Mouse (Mus musculus) limb, embryonic 12.5 days (tissue): ENCODE data around the gene Commd7. TPM values are rescaled to one million over a fixed set of nuclear protein-coding genes. Genes with fewer than 3 reads are reported as not detected.

Experiments
- ATAC-seq: fragments of 200-750 bp; cut with Nextera tagmentation; 2 replicates; pipeline ENCODE4 v1.8.0; 2017; ENCODE audit warnings: low read depth, moderate TSS enrichment; ENCODE audit not compliant: insufficient number of reproducible peaks, insufficient read depth, low FRiP score, low TSS enrichment
- H3K27ac ChIP-seq: fragments of 300-500 bp; sonication (generic); 2 replicates; pipeline ENCODE4 v1.5.1; 2016; ENCODE audit warnings: mild to moderate bottlenecking, moderate library complexity
- H3K27me3 ChIP-seq: fragments of 300-500 bp; sonication (generic); 2 replicates; pipeline ENCODE4 v1.6.1; 2016; ENCODE audit warnings: mild to moderate bottlenecking, moderate library complexity
- H3K36me3 ChIP-seq: fragments of 300-500 bp; sonication (generic); 2 replicates; pipeline ENCODE4 v1.6.1; 2016; ENCODE audit warnings: mild to moderate bottlenecking, moderate library complexity
- H3K4me1 ChIP-seq: fragments of 300-500 bp; sonication (generic); replicated peaks from 2 replicates; pipeline ENCODE4 v1.6.1; 2016
- H3K4me2 ChIP-seq: fragments of 300-500 bp; sonication (generic); 2 replicates; pipeline ENCODE4 v1.6.1; 2016; ENCODE audit warnings: mild to moderate bottlenecking, moderate library complexity
- H3K4me3 ChIP-seq: fragments of 300-500 bp; sonication (generic); replicated peaks from 2 replicates; pipeline ENCODE4 v1.5.1; 2016; ENCODE audit warnings: mild to moderate bottlenecking
- H3K9ac ChIP-seq: fragments of 300-500 bp; sonication (generic); replicated peaks from 2 replicates; pipeline ENCODE4 v1.6.1; 2016; ENCODE audit warnings: mild to moderate bottlenecking, moderate library complexity
- H3K9me3 ChIP-seq: fragments of 300-500 bp; sonication (generic); 2 replicates; pipeline ENCODE4 v1.6.1; 2016; ENCODE audit warnings: mild to moderate bottlenecking, moderate library complexity
- WGBS: fragments of 180-500 bp; shearing (Covaris S2); methylation state at CpG from one replicate; pipeline ENCODE4 v1.1.7; 2016; 5-methylcytosine and 5-hydroxymethylcytosine counted together
- polyA plus RNA-seq: library from polyadenylated mRNA; unstranded; fragments of >200 nt; fragmentation: Nextera tagmentation; extraction: Ambion mirVana; gene quantifications from 2 replicates; pipeline ENCODE4 v1.2.1, GENCODE M21; 2016

Gene Commd7
- polyA plus RNA-seq, 1 experiment from 2014 or later: 70.3 TPM

- no peaks in the 10 kb centered on the region for H3K4me1 ChIP-seq
- H3K9me3 ChIP-seq: no peaks in the 10 kb centered on the region
- H3K27me3 ChIP-seq: no peaks in the 10 kb centered on the region
- peaks cover 99% of the 10 kb centered on the region for H3K36me3 ChIP-seq
- whole genome bisulfite sequencing: 64% methylated on average over 10 of the region's 10 CpGs
- H3K4me3 ChIP-seq: no peak overlapping the region
- no peak overlapping the region for H3K9ac ChIP-seq
- no peak overlapping the region for H3K4me2 ChIP-seq
- no peak for ATAC-seq
- H3K27ac ChIP-seq: no peak overlapping the region
Observed at GRCm38 (mm10) chr2:153622449-153622848, 10.1 kb downstream of the Commd7 start.

- Histone ChIP-seq H3K9me3 (no peaks in the 10 kb centered on the region), H3K36me3 (peaks cover 66% of the 10 kb centered on the region)
- WGBS: 81% methylated on average over 10 of the region's 10 CpGs
Observed at GRCm38 (mm10) chr2:153618889-153619288, 13.7 kb downstream of the Commd7 start.

GRCm38 (mm10) chr2:153618439-153618838 lies 14.1 kb downstream of the Commd7 start:
- no peaks in the 10 kb centered on the region for H3K27me3 ChIP-seq
- H3K4me1 ChIP-seq: no peaks in the 10 kb centered on the region
- WGBS: 84% methylated on average over 6 of the region's 6 CpGs
- no peak for ATAC-seq
- H3K9ac ChIP-seq: no peak overlapping the region
- no peak overlapping the region for H3K27ac ChIP-seq
- H3K9me3 ChIP-seq: no peaks in the 10 kb centered on the region
- no peak overlapping the region for H3K4me3 ChIP-seq
- no peak overlapping the region for H3K4me2 ChIP-seq
- H3K36me3 ChIP-seq: peaks cover 61% of the 10 kb centered on the region

More at GRCm38 (mm10) chr2:153618889-153619288, 13.7 kb downstream of the Commd7 start:
- Histone ChIP-seq H3K4me2 (no peak overlapping the region), H3K9ac (no peak overlapping the region), H3K4me3 (no peak overlapping the region), H3K27ac (no peak overlapping the region), H3K27me3 (no peaks in the 10 kb centered on the region), H3K4me1 (no peaks in the 10 kb centered on the region)
- no peak for ATAC-seq

- peaks cover 46% of the 10 kb centered on the region for H3K36me3 ChIP-seq
Observed at GRCm38 (mm10) chr2:153616893-153617292, 15.7 kb downstream of the Commd7 start.

GRCm38 (mm10) chr2:153612594-153613281 lies 19.8 kb downstream of the Commd7 start:
- ATAC-seq: no peak
- Histone ChIP-seq H3K27me3 (no peaks in the 10 kb centered on the region), H3K27ac (no peak overlapping the region), H3K9me3 (no peaks in the 10 kb centered on the region), H3K9ac (no peak overlapping the region), H3K36me3 (peaks cover 4% of the 10 kb centered on the region), H3K4me3 (no peak overlapping the region), H3K4me1 (peaks cover 26% of the 10 kb centered on the region), H3K4me2 (no peak overlapping the region)
- WGBS: 41% methylated on average over 3 of the region's 3 CpGs

More at GRCm38 (mm10) chr2:153616893-153617292, 15.7 kb downstream of the Commd7 start:
- 94% methylated on average over 3 of the region's 3 CpGs for WGBS
- Histone ChIP-seq H3K4me1 (0 out of 2 replicates have a peak, but pooled peaks cover 8% of the 10 kb centered on the region), H3K4me3 (no peak overlapping the region), H3K9ac (no peak overlapping the region), H3K27me3 (no peaks in the 10 kb centered on the region), H3K9me3 (no peaks in the 10 kb centered on the region), H3K4me2 (no peak overlapping the region), H3K27ac (no peak overlapping the region)
- ATAC-seq: no peak

- no peak overlapping the region for H3K9ac ChIP-seq
- WGBS: 92% methylated on average over 1 of the region's 1 CpGs
- no peak for ATAC-seq
- H3K27me3 ChIP-seq: no peaks in the 10 kb centered on the region
- no peak overlapping the region for H3K4me3 ChIP-seq
- no peak overlapping the region for H3K27ac ChIP-seq
- H3K36me3 ChIP-seq: no peaks in the 10 kb centered on the region
- H3K4me1 ChIP-seq: peaks cover 26% of the 10 kb centered on the region
- no peaks in the 10 kb centered on the region for H3K9me3 ChIP-seq
- H3K4me2 ChIP-seq: no peak overlapping the region
Observed at GRCm38 (mm10) chr2:153611743-153612142, 20.8 kb downstream of the Commd7 start.

GRCm38 (mm10) chr2:153611241-153611630 lies 21.3 kb downstream of the Commd7 start:
- Histone ChIP-seq H3K9me3 (no peaks in the 10 kb centered on the region), H3K27ac (peak overlapping the region; percentile 87), H3K36me3 (no peaks in the 10 kb centered on the region), H3K4me3 (no peak overlapping the region), H3K27me3 (no peaks in the 10 kb centered on the region), H3K9ac (0 out of 2 replicates have a peak overlapping the region, but pooled peaks have one; percentile 48), H3K4me1 (peaks cover 26% of the 10 kb centered on the region), H3K4me2 (no peak overlapping the region)
- ATAC-seq: no peak
- 64% methylated on average over 7 of the region's 7 CpGs for WGBS

- Histone ChIP-seq H3K27ac (peak overlapping the region; percentile 87), H3K9ac (peak overlapping the region; percentile 48; the same call in 1 of the 2 replicates), H3K4me1 (peaks cover 26% of the 10 kb centered on the region), H3K9me3 (no peaks in the 10 kb centered on the region), H3K4me3 (no peak overlapping the region), H3K36me3 (no peaks in the 10 kb centered on the region), H3K4me2 (no peak overlapping the region), H3K27me3 (no peaks in the 10 kb centered on the region)
- WGBS: 20% methylated on average over 14 of the region's 14 CpGs
- ATAC-seq: peak; percentile 43; the same call in 1 of the 2 replicates
Observed at GRCm38 (mm10) chr2:153610426-153611240, 21.9 kb downstream of the Commd7 start.

GRCm38 (mm10) chr2:153609548-153609947 lies 23.0 kb downstream of the Commd7 start:
- Histone ChIP-seq H3K9ac (no peak overlapping the region), H3K9me3 (no peaks in the 10 kb centered on the region), H3K27ac (no peak overlapping the region), H3K4me1 (peaks cover 26% of the 10 kb centered on the region), H3K27me3 (no peaks in the 10 kb centered on the region), H3K4me3 (no peak overlapping the region), H3K4me2 (no peak overlapping the region), H3K36me3 (no peaks in the 10 kb centered on the region)
- 12% methylated on average over 9 of the region's 9 CpGs for WGBS
- peak; percentile 76; the same call in 1 of the 2 replicates for ATAC-seq

GRCm38 (mm10) chr2:153609058-153609457 lies 23.5 kb downstream of the Commd7 start:
- Histone ChIP-seq H3K9ac (no peak overlapping the region), H3K4me2 (no peak overlapping the region), H3K36me3 (no peaks in the 10 kb centered on the region), H3K4me3 (no peak overlapping the region), H3K27me3 (no peaks in the 10 kb centered on the region), H3K27ac (no peak overlapping the region), H3K4me1 (peaks cover 26% of the 10 kb centered on the region), H3K9me3 (no peaks in the 10 kb centered on the region)
- no peak for ATAC-seq
- 85% methylated on average over 8 of the region's 8 CpGs for WGBS

- no peak for ATAC-seq
- Histone ChIP-seq H3K4me1 (peaks cover 25% of the 10 kb centered on the region), H3K36me3 (no peaks in the 10 kb centered on the region), H3K27me3 (no peaks in the 10 kb centered on the region), H3K9me3 (no peaks in the 10 kb centered on the region), H3K9ac (no peak overlapping the region), H3K27ac (no peak overlapping the region), H3K4me3 (no peak overlapping the region), H3K4me2 (no peak overlapping the region)
- 86% methylated on average over 13 of the region's 13 CpGs for WGBS
Observed at GRCm38 (mm10) chr2:153607870-153608515, 24.6 kb downstream of the Commd7 start.
